Mouse (Mus musculus): ENCODE measurements around the gene Slc25a45.

GRCm38 (mm10) chr19:5841999-5842784 lies 35.4 kb upstream of the Slc25a45 start:
- TF ChIP-seq POLR2A (IDR thresholded peaks at IDR 0.05; ENCODE audit: insufficient read depth, low read length) (no peak), EP300 (IDR thresholded peaks at IDR 0.05; ENCODE audit: insufficient read depth, low read depth, low read length) (no peak), CTCF (IDR thresholded peaks at IDR 0.05; ENCODE audit: low read depth, low read length) (no peak)
